Mouse (Mus musculus) liver, postnatal 0 days (tissue): ENCODE measurements around the gene Abhd4. TPM values are rescaled to one million over a fixed set of nuclear protein-coding genes. Genes with fewer than 3 reads are reported as not detected.

Source experiments
- ATAC-seq: fragments of 200-750 bp; cut with Nextera tagmentation; 2 replicates; pipeline ENCODE4 v1.8.0; 2017; ENCODE audit warnings: mild to moderate bottlenecking, moderate library complexity
- DNase-seq: peaks from one replicate; pipeline ENCODE4 v3.0.0-alpha.2; 2016
- H3K27ac ChIP-seq: fragments of 300-500 bp; sonication (generic); 2 replicates; pipeline ENCODE4 v1.5.1; 2014; ENCODE audit warnings: antibody characterized with exemption, moderate library complexity, mild to moderate bottlenecking, low read depth
- H3K27me3 ChIP-seq: fragments of 300-500 bp; sonication (generic); 2 replicates; pipeline ENCODE4 v1.6.1; 2014; ENCODE audit warnings: low read length, control low read depth, mixed read lengths; ENCODE audit not compliant: insufficient read depth
- H3K36me3 ChIP-seq: fragments of 300-500 bp; sonication (generic); replicated peaks from 2 replicates; pipeline ENCODE4 v1.6.1; 2014; ENCODE audit warnings: mild to moderate bottlenecking, control low read depth, low read length, moderate library complexity, mixed read lengths; ENCODE audit not compliant: insufficient read depth
- H3K4me1 ChIP-seq: fragments of 300-500 bp; sonication (generic); 2 replicates; pipeline ENCODE4 v1.6.1; 2014; ENCODE audit warnings: antibody characterized with exemption, mild to moderate bottlenecking, control low read depth; ENCODE audit not compliant: insufficient read depth
- H3K4me2 ChIP-seq: fragments of 300-500 bp; sonication (generic); 2 replicates; pipeline ENCODE4 v1.6.1; 2014; ENCODE audit warnings: low read depth, mild to moderate bottlenecking, low read length, moderate library complexity, mixed read lengths
- H3K4me3 ChIP-seq: fragments of 300-500 bp; sonication (generic); 2 replicates; pipeline ENCODE4 v1.5.1; 2014; ENCODE audit warnings: low read depth, low read length
- H3K9ac ChIP-seq: fragments of 300-500 bp; sonication (generic); replicated peaks from 2 replicates; pipeline ENCODE4 v1.6.1; 2014; ENCODE audit warnings: mild to moderate bottlenecking, moderate library complexity
- H3K9me3 ChIP-seq: fragments of 300-500 bp; sonication (generic); 2 replicates; pipeline ENCODE4 v1.6.1; 2016; ENCODE audit warnings: mild to moderate bottlenecking, control low read depth, low read length, mixed read lengths
- CTCF ChIP-seq: sonication (generic); IDR thresholded peaks from 2 replicates; pipeline ENCODE4 v1.5.1; 2016; ENCODE audit warnings: antibody characterized with exemption, low read depth
- EP300 ChIP-seq: IDR thresholded peaks from 2 replicates; pipeline ENCODE4 v1.6.1; 2016; ENCODE audit warnings: antibody characterized with exemption, low read depth, mild to moderate bottlenecking
- WGBS: fragments of 180-500 bp; shearing (Covaris S2); extraction: QIAGEN DNeasy Blood & Tissue Kit; methylation state at CpG from one replicate; pipeline ENCODE4 v1.1.7; 2014; ENCODE audit not compliant: insufficient replicate concordance; 5-methylcytosine and 5-hydroxymethylcytosine counted together
- polyA plus RNA-seq: library from polyadenylated mRNA; unstranded; fragments of >200 nt; fragmentation: Nextera tagmentation; extraction: Ambion mirVana; gene quantifications from 2 replicates; pipeline ENCODE4 v1.2.1, GENCODE M21; 2015

The Abhd4 gene
- polyA plus RNA-seq, 1 experiment from 2014 or later, result 17.1 TPM

DNA sequence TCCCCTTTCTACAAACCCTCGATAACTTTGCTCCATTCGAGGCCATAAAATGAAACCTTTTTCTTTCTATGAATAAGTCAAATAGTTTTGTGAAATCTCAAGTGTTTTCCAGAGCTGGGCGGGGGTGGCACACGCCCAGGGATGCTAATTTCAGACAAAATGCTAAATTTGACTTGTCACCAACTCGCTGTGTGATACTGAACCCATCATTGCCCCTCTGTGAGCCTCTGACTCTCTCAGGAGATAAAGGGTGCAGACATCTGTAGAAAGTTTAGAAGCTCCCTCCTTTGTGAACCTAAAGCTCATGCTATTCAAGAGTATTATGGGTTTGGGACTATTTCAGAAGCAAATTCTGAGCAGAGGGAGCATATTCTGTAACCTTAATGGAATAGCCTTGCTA, 46.1 kb upstream of the Abhd4 start:
- no peaks in the 10 kb centered on the region for H3K36me3 ChIP-seq
- H3K4me3 ChIP-seq, result no peak overlapping the region
- H3K9me3 ChIP-seq, result no peaks in the 10 kb centered on the region
- H3K4me1 ChIP-seq, result peaks cover 15% of the 10 kb centered on the region
- WGBS, result 65% methylated on average over 5 of the region's 5 CpGs
- no peak for DNase-seq
- no peak overlapping the region for H3K4me2 ChIP-seq
- no peak for ATAC-seq
- H3K9ac ChIP-seq, result no peak overlapping the region
- H3K27me3 ChIP-seq, result no peaks in the 10 kb centered on the region
- H3K27ac ChIP-seq, result no peak overlapping the region
- TF ChIP-seq EP300 (no peak), CTCF (no peak)

DNA sequence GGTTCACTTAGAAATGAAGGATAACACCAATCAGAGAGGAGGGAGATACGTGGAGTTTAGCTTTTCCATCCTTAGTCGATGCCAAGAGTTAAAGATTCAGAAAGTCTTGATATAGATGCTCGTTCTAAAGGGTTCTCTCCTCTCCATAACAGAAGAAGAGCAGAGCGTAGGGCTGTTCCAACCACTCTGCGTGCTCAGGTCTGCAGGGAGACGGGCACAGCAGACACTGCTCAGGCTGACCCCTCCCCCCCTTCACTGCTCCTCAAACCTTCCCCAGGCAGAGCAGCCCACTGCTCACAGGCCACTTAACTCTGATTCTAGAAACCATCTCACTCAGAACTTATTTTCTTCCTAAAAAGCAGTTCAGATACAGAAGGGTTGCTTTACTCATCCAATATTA, 45.2 kb upstream of the Abhd4 start:
- 78% methylated on average over 6 of the region's 6 CpGs for WGBS
- no peaks in the 10 kb centered on the region for H3K9me3 ChIP-seq
- H3K36me3 ChIP-seq, result no peaks in the 10 kb centered on the region
- H3K4me3 ChIP-seq, result no peak overlapping the region
- DNase-seq (no peak), ATAC-seq (no peak)
- TF ChIP-seq EP300 (no peak), CTCF (no peak)
- H3K4me2 ChIP-seq, result no peak overlapping the region
- no peaks in the 10 kb centered on the region for H3K27me3 ChIP-seq
- H3K9ac ChIP-seq, result no peak overlapping the region
- H3K4me1 ChIP-seq, result peaks cover 9% of the 10 kb centered on the region
- H3K27ac ChIP-seq, result no peak overlapping the region

- no peak overlapping the region for H3K27ac ChIP-seq
- H3K4me2 ChIP-seq, result no peak overlapping the region
- 74% methylated on average over 5 of the region's 5 CpGs for WGBS
- no peak overlapping the region for H3K4me3 ChIP-seq
- no peak for TF ChIP-seq CTCF
- TF ChIP-seq EP300, result no peak
- H3K4me1 ChIP-seq, result peaks cover 3% of the 10 kb centered on the region
- no peaks in the 10 kb centered on the region for H3K27me3 ChIP-seq
- no peaks in the 10 kb centered on the region for H3K9me3 ChIP-seq
- no peak for ATAC-seq
- no peak overlapping the region for H3K9ac ChIP-seq
- no peaks in the 10 kb centered on the region for H3K36me3 ChIP-seq
- DNase-seq, result no peak
Measured at GRCm38 (mm10) chr14:54209932-54210331, 44.1 kb upstream of the Abhd4 start.

DNA sequence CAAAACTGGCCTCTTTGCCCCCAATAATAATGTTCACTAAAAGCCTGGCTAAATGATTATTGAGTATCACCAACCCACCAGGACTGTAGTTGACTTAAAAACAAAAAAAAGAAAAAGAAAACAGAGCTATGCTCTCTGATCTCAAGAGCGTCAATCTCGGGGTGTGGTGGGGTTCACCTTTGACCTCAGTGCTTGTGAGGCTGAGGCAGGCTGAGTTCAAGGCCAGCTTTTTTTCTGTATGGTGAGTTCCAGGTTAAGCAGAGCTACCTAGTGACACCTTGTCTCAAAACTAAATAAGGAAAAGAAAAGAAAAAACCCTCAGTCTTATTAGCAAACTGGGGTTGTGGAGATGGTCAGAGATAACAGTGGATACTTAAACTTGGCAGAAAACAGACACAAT, 43.6 kb upstream of the Abhd4 start:
- no peak overlapping the region for H3K4me3 ChIP-seq
- no peak overlapping the region for H3K4me2 ChIP-seq
- no peak overlapping the region for H3K9ac ChIP-seq
- no peaks in the 10 kb centered on the region for H3K27me3 ChIP-seq
- no peak for DNase-seq
- no peaks in the 10 kb centered on the region; the same call in 1 of the 2 replicates for H3K4me1 ChIP-seq
- TF ChIP-seq CTCF (no peak), EP300 (no peak)
- ATAC-seq, result no peak
- no peak overlapping the region for H3K27ac ChIP-seq
- H3K36me3 ChIP-seq, result no peaks in the 10 kb centered on the region
- H3K9me3 ChIP-seq, result no peaks in the 10 kb centered on the region
- 79% methylated on average over 2 of the region's 2 CpGs for WGBS

DNA sequence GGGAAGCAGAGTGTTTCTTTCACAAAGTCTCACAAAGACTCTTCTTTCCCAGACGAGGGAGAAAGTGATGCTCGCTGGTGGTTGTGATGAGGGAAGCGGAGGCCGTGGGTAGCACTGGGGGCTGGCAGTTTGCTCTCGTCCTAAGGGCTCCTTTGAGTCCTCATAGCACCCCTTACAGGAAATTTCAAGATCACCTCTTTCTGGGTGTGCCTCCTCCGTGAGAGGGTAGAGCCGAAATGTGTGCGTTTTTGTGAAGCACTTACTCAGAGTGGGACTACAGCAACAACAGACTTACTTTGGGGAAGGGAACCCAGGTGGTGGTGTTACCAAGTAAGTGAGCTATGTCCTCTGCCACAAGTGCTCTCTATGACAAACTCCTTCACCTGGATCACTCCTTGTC, 42.8 kb upstream of the Abhd4 start:
- TF ChIP-seq CTCF, result no peak
- TF ChIP-seq EP300, result no peak

DNA sequence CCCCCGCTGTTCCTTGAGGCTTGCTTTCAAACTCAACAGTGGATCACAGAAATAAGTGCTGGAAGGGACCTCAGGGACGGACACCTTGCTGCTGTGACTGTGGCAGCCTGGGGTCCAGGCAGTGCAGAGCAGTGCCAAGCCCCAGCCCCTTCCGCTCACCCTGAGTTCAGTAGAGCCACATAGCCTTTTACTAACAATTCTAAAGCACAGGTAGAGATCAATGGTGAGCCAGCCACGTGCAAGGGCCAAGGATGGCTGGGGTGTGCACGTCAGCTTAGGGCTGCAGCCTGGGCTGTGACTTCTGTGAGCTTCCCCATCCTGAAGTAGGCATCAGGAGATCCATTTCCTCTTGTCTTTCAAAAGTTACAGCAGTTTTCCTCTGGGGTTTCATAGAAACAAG, 42.2 kb upstream of the Abhd4 start:
- Histone ChIP-seq H3K4me3 (no peak overlapping the region), H3K36me3 (no peaks in the 10 kb centered on the region), H3K27me3 (no peaks in the 10 kb centered on the region), H3K4me2 (no peak overlapping the region), H3K4me1 (peaks cover 4% of the 10 kb centered on the region; the same call in 1 of the 2 replicates), H3K27ac (no peak overlapping the region), H3K9ac (no peak overlapping the region), H3K9me3 (no peaks in the 10 kb centered on the region)
- TF ChIP-seq CTCF (no peak), EP300 (no peak)
- ATAC-seq (no peak), DNase-seq (no peak)
- 78% methylated on average over 5 of the region's 5 CpGs for WGBS

More for the DNA sequence above, 42.8 kb upstream of the Abhd4 start:
- no peak overlapping the region for H3K9ac ChIP-seq
- H3K27me3 ChIP-seq, result no peaks in the 10 kb centered on the region
- no peak for DNase-seq
- peaks cover 4% of the 10 kb centered on the region; the same call in 1 of the 2 replicates for H3K4me1 ChIP-seq
- no peaks in the 10 kb centered on the region for H3K36me3 ChIP-seq
- H3K4me3 ChIP-seq, result no peak overlapping the region
- no peak overlapping the region for H3K4me2 ChIP-seq
- no peak for ATAC-seq
- H3K27ac ChIP-seq, result no peak overlapping the region
- H3K9me3 ChIP-seq, result no peaks in the 10 kb centered on the region
- 84% methylated on average over 8 of the region's 8 CpGs for WGBS

DNA sequence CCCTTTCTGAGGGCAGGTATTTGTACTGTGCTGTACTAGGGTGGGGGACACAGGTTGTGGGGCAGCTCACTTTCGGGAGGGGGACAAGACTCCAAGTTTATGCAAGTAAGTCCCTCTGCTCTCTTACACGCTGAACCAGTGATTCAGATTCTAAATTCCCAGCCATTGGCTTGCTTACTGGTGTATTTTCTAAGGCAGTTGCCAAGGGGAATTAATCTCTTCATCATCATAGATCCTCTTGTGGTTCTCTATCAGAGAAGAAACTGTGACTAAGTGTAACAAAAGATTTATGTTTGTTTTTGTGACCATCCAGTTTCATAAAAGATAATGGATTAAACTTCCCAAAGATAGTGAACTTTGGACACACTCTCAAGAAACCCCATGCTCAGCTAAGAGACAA, 40.3 kb upstream of the Abhd4 start:
- TF ChIP-seq CTCF (no peak), EP300 (no peak)
- no peaks in the 10 kb centered on the region for H3K27me3 ChIP-seq
- DNase-seq, result no peak
- no peak for ATAC-seq
- H3K36me3 ChIP-seq, result no peaks in the 10 kb centered on the region
- WGBS, result 70% methylated on average over 2 of the region's 2 CpGs
- H3K9ac ChIP-seq, result no peak overlapping the region
- no peak overlapping the region for H3K4me3 ChIP-seq
- H3K9me3 ChIP-seq, result no peaks in the 10 kb centered on the region
- 0 out of 2 replicates have a peak, but pooled peaks cover 4% of the 10 kb centered on the region for H3K4me1 ChIP-seq
- H3K4me2 ChIP-seq, result no peak overlapping the region
- H3K27ac ChIP-seq, result no peak overlapping the region
